Mouse (Mus musculus) left cerebral cortex, adult 11 months (tissue): ENCODE results near the gene Apobec3.
"Not testable (repeated sequence)": the region's sequence is repeated elsewhere in the genome, so short reads cannot be mapped to it uniquely, and the experiment has no call there.

Experiments used
- DNase-seq: peaks from one replicate; pipeline ENCODE4 v3.0.0; 2022; ENCODE audit warnings: low spot score

The Apobec3 gene

DNA sequence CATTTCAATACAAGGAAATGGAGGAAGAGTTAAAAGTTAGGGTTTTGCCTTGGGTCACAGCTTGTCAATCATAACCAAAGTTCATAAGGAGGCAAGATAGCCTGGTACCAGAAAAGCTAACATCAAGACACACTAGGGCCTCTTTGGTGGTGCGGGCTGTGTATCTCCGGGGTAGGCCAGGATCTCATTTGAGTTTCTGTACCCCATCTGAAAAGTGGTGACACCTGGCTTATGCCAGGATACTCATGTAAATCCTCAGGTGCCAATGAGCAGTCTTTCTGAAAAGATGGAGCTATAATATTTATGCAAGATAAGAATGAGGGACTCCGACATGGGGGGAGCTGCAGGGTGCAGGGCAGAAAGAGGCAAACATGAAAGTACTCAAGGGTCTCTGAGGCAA is 36.9 kb downstream of the Apobec3 start:
- DNase-seq, result no peak

DNA sequence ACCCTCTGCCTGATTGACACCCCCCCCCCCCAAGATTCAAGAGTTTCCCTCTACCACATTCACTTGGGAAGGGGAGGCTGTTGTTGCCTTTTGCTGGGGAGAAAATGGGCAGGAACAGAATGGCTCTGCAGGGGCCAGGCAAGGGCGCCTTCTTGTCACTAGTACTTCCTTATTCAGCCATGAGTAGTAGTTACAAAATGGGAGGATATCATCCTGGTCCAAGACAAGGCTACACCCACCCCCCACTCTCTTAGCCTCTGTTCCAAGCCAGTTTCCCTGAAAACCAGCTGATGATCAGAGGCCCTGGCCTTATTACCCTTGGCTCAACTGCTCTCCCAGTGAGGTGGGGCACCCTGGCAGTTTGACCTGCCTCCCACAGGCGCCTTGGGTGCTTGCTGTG is 37.3 kb downstream of the Apobec3 start:
- no peak for DNase-seq

GRCm38 (mm10) chr15:79929734-79930133 is 38.3 kb downstream of the Apobec3 start:
- no peak for DNase-seq

DNA sequence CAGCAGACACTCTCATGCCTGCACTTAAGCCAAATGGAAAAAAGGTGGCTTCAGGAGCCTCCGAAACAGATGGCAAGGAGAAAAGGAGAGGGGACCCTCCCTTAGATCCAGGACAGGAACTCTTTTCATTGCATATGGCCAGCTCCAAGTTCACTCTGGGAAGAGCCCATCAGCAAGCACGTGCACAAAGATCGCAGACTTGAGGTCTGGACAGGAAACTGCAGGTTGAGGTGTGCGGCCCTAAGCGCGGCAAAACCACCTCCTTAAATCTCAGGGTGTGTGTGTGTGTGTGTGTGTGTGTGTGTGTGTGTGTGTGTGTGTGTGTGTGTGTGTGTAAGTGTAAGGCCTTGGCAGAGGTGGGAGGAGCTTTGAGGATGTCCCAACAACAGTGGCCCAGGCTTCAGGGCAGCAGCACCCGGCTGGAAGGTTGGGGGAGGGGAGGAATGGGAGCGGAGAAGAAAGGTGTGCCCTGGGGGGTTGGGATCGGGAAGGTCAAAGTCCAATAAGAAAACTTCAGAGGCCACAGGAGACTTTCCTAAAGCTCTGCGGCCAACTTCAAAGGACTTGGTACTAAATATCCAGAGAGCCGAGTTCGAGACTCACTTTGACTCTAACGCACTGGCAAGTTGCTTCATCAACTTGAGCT is 40.2 kb downstream of the Apobec3 start:
- DNase-seq, result no peak

GRCm38 (mm10) chr15:79932323-79932987 is 41.0 kb downstream of the Apobec3 start:
- DNase-seq, result peak; percentile 88

- no peak for DNase-seq
Observed at GRCm38 (mm10) chr15:79933052-79933669, 41.7 kb downstream of the Apobec3 start.

GRCm38 (mm10) chr15:79933670-79934514 is 42.4 kb downstream of the Apobec3 start:
- DNase-seq, result no peak

DNA sequence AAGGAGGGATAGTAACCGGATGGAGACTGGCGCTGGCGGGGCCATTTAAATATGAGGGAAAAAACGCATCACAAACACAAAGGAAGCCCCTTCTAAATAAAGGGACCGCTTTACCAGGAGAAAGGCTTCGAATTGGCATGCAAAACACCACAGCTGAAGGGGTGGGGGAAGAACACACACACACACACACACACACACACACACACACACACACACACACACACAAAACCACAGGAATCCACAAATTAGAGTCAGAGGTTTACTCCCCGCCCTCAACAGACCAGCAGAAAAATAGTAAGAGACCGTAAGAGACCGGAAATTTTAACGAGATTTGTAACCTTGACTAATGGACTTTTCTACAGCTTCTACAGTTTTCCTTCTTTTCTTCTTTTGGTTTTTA is 43.3 kb downstream of the Apobec3 start:
- DNase-seq, result no peak

DNA sequence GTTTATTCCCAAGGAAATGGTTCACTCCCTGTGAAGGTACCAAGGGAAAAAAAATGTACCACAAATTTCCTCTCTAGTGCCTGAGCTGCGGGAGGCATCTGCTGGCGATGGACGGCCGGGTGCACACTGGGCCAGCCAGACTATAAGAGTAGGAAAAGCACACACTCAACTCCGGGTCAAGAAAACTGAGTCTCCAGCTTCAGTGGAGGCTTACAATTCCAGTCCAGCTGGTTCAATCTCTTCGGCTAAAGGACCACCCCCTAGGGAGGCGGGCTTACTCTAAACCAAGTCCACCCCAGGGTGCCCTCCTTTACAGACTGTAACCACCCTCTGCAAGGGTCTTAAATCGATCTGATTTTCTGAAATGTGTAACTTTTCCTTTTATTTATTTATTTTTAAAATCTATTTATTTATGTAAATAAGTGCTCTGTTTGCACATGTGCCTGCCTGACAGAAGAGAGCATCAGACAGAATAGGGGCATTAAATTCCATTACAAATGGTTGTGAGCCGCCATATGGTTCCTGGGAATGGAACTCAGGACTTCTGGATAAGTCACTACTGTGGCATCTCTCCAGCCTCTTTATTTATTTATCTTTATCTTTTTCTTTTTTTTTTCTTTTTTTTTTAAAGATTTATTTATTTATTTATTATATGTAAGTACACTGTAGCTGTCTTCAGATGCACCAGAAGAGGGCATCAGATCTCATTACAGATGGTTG is 44.4 kb downstream of the Apobec3 start:
- no peak for DNase-seq

DNA sequence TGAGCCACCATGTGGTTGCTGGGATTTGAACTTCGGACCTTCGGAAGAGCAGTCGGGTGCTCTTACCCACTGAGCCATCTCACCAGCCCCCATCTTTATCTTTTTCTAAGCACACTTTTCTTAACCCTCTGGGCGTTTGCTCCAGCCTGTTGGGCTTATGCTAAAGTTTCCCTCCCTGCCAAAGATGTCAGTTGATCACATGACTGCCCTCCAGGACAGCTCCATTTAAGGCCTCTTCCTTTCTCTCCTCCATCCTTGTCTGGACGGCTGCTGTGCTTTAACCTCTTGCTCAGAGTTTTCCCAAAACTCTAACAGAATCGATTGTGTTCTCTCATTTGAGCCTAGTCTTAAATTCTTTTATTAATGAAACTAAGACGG is 44.9 kb downstream of the Apobec3 start:
- DNase-seq, result no peak

DNA sequence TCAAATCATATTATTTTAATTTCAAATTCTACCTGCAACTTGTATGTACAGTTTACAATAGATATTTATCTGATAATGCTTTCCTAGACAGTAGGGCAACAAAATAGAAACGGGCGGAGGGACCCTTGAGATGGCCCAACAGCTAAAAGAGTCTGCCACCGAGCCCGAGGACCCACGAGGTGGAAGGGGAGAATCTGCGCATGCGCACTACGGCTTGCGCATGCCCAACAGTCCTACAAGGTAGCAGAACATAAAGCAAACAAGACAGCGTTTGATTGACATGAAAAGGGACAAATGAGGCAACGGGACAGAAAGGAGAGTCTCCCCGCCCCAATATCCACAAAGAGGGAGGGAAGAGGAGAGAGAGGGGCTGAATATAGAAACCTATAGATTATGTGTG is 47.6 kb downstream of the Apobec3 start:
- no peak for DNase-seq

- not testable (repeated sequence) for DNase-seq
Observed at GRCm38 (mm10) chr15:79939501-79939900, 48.0 kb downstream of the Apobec3 start.

DNA sequence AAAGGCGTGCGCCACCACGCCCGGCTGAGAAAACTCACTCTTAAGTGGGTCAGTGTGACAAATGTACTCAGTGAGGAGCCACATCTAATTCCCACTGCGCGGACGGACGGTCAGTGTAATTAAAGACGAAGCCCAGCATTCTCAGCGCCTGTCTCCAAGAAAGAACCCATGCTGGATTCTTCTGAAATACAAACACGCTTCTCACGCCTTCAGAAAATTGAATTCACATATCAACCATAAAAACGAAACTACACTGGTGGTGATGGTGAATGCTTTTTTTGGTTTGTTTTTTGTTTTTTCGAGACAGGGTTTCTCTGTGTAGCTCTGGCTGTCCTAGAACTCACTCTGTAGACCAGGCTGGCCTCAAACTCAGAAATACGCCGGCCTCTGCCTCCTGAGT is 48.5 kb downstream of the Apobec3 start:
- DNase-seq, result no peak

- no peak for DNase-seq
Observed at GRCm38 (mm10) chr15:79940932-79941331, 49.5 kb downstream of the Apobec3 start.

- DNase-seq, result no peak
Observed at GRCm38 (mm10) chr15:79942541-79942940, 51.1 kb downstream of the Apobec3 start.

DNA sequence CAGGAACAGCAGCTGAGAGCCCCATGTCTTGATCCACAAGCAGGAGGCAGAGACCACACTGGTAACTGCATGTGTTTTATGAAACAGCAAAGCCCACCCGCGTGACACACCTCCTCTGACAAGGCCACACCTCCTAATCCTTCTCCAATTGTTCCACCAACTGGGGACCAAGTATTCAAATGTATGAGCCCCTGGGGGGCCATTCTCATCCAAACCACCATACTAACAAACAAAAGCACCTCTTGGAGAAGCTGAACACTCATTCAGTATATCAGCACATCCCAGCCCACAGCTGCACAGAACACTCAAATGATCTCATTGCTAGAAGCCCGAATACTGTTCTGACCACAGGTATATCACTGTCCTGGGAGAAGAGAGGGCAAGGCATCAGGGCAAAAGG is 52.1 kb downstream of the Apobec3 start:
- no peak for DNase-seq

- DNase-seq, result no peak
Observed at GRCm38 (mm10) chr15:79944948-79945347, 53.5 kb downstream of the Apobec3 start.

- DNase-seq, result peak; percentile 81
Observed at GRCm38 (mm10) chr15:79946022-79946421, 54.6 kb downstream of the Apobec3 start.

- DNase-seq, result no peak
Observed at GRCm38 (mm10) chr15:79946790-79947189, 55.3 kb downstream of the Apobec3 start.

- DNase-seq, result no peak
Observed at GRCm38 (mm10) chr15:79947681-79948080, 56.2 kb downstream of the Apobec3 start.

DNA sequence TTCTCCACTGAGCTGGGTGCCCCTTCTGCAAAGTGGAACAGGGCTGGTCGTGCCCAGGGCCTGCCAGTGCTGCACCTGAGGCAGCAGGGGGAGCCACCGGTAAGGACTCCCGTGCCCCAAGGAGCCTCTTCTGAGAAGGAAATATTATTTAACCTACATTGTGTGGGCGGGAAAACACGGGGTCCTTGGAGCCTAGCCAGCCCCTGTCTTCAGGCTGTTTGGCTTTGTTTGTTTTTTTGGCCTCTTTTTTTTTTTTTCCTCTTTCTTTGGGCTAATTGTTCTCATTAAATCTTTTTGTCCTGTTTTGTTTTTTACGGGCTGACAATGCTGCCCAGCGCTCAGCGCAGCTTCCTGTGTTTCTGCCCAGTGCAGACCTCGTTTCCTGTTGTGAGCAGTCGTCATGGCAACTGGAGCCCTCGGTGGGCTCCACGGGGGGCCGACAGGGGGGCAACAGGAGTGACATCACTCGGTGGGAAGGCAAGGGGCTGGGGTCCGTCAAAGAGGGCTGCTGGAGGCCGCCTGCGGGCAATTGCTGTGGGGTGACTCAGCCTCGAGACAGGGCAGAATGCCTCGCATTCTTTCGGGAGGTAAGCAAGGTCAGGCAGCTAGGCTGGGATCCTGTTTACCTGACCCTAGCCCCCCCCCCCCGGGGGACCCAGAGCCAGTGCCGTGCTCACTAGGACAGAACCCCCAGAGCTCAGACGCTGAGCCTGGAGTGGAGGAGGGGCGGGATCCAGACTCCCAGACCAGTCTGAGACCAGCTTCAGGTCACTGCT is 59.0 kb downstream of the Apobec3 start:
- no peak for DNase-seq
